Mouse (Mus musculus) lung, postnatal 25 days (tissue): ENCODE results near the gene Nckap5.
A peak's percentile ranks its signal among the peaks of the same experiment; 100 is the strongest.
"Not testable (repeated sequence)": the region's sequence is repeated elsewhere in the genome, so short reads cannot be mapped to it uniquely, and the experiment has no call there.

Experiments
- DNase-seq: peaks from one replicate; pipeline ENCODE4 v3.0.0; 2022; ENCODE audit warnings: low spot score

Nckap5 gene

DNA sequence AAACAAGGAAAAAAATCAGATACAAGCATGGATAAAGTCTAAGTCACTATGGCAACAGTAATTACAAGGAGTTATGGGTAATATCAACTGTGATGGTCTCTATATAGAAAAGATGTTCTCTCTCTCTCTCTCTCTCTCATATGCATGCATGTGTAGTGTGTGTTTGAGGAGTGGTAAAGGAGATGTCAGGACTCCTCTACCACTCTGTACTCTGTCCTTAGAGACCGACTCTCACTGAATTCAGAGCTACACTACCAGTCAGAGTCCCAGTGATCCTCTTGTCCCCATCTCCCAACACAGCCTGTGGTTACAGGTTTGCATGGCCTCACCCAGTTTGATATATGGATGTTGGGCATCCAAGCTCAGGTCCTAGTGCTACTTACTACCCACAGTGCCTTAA, 662.0 kb downstream of the Nckap5 start:
- no peak for DNase-seq

DNA sequence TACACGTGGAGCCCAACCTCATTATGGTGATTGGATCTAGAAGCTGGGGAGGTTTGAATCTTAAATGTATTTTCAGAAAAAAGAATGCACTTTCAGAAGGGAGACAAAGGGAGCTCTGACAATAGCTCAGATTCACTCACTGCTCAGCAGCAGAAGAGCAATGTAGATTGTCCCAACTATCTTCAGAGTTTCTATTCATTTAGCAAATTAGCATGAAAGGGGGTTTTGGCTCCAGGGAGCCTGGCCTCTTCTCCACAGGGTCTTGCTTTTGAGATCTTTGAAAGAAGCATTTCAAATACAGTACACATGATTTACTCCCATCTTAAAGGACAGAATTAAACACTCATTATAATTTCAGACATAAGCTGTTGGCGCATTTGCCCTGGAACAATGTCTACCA, 662.5 kb downstream of the Nckap5 start:
- no peak for DNase-seq

DNA sequence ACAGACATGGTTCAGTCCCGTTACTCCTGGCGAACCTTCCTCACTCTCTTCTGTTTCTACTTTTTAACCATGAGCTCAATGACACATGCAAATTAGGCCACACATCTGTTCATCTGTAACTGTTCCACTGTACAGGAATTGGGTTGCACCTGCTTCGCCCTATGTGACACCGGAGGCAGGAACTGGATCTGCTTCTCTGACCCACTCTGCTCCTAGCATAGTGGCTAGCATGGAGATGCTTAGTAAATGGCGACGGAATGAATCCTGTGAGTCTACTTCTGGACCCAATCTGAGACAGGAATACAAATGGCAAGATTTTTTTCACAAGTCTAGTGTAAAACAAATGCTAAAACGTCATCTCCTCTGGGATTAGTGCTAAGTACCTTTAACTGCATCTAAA, 663.1 kb downstream of the Nckap5 start:
- DNase-seq, result no peak

DNA sequence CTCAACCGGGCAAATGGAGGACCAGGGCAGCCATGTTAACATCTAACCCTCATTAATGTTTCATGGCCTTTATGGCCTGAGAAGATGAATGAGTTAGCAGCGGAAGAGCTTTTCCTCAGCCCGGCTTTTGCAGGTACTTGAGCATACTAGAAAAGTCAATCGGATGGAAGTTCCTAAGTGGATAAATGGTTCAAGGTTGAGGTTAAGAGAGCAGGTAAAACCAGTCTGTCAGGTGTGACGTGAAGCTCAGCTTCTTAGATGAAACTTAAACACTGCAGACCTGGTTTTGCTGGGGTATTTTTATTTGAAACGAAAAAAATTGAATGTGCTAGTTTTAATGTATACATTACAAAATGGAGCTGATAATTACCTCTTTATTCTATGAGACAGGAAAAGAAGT, 671.3 kb downstream of the Nckap5 start:
- DNase-seq, result peak; percentile 25

DNA sequence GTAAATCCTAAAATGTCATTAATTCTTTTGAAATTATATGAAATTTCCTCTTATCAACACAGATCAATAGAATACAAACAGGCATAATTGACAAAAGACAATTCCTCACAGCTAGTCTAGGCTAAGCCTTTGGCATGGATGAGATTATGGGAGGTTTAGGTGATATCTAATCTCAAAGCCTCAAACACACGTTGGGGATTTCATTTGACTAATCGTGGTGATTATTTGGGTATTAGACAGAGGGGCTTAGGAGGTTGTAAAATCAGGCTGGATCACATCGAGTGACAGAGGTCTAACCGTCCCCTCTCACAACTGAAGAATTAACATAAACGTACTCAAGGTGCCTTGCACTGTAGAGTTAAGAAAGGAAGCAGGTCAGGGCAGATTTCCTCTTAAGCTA, 674.8 kb downstream of the Nckap5 start:
- no peak for DNase-seq

DNA sequence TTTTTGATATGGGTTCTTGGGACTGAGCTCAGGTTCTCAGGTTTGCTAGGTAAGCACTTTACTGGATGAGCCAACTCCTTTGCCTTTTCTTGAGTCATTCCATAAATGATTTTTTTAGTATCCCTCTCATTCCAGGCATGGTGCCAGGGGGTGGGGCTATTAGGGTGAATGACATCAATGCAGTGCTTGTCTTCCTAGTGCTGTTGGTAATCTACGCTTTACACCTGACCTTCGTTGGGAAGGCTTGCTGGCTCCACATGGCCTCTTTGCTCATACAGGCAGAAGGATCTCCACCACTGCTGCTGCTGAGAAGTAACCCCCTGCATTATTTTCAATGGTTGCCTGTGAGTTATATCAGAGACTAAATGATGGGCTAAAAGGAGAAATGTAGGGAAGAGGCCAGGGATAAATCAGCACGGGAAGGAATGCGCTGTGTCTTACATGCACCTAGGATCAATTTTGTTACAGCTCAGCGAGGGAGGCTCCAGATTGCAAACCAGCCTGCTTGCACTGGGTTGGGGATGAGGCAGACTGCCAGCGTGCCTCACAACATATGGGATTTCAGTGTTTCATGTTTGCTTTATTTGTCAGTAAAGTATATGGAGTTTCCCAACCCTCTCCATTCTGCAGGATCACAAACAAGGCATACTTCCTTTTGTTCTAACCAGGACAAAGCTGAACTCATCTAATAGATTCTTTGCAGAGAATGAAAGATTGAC, 676.9 kb downstream of the Nckap5 start:
- peak; percentile 42 for DNase-seq

DNA sequence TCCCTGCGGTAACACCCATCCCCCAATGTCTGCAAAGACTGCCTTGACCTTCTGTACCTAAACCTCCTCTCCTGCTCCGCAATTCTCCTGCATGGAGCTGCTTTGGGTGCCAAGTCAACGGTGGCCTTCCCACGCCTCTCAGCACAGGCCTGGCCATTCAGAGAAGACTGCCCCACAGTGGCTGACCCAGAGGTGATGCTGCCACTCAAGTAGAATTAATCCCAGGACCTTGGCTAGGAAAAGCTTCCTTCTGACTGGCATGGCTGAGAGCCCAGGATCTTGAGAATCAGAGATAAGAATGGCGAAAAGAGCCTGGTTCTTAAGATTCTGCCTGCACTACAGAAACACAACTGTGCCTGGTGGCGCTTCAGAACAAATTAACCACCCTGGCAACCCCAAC, 678.4 kb downstream of the Nckap5 start:
- peak; percentile 56 for DNase-seq

DNA sequence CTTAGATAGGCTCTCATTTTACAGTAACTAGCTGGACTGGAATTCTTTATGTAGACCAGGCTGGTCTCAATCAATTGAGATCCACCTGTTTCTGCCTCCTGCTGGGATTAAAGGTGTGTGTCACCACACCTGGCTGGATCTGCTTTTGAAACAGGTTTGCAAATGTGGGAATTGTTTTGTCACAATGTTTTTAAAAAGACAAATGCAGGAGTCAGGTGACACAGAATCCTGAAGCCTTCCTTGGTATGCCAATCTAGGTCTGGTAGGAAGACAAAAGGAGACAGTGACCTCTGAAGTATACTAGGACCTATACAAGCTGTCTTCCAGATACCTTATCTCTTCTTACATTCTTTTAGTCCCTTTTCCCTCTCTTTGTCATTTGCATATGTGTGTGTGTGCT, 680.6 kb downstream of the Nckap5 start:
- DNase-seq, result no peak

DNA sequence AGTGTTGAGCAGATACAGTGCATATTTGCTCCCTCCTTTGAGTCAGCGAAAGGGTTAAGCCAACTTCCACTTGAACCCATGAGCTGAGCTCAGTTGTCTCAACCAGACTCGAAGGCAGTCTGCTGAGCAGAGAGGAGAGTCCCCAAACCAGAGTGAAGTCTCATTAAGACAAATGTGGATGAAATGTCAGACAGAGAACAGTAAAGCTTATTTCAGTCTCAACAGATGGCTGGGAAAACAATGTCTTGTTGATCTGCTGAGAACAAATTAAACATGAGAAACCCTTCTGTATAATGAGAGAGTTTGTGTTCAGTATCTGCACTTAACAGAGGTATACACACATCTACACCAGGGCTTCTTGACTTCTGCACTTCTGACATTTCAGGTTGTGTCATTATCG, 694.9 kb downstream of the Nckap5 start:
- DNase-seq, result no peak

DNA sequence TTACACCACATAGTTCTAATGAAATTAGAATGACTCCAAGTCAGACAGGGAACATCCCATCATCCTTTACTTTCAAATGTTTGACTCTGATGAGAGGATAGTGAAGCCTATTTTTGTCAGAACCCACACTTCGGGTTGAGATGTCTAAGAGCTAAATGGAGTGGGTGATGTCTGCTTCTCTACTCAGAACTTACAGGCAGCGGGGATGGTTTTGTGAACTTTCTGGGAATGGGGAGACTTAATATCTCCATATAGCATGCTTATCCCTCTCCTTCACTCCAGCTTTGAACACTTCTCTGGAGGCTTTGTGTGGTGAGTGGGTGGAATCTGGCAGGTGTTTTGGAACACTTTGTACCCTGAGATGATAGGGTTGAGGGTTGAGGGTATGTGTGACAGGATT, 698.3 kb downstream of the Nckap5 start:
- no peak for DNase-seq

DNA sequence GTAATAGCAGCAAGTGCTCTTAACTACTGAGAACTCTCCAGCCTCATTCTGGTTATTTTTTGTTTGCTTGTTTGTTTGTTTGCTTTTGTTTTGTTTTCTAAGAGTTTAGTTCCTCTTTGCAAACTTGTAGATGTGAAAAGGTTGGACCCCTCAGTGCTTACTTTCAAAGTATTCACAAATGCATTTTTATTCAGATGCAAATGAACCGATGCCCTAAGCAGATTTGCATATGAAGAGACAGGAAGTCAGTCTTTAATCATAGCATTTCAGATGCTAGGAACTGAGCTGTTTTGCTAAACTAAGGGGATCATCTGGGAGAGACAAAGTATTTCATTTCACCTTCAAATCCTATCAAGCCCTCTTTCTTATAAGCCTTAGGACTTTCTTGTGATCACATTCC, 701.5 kb downstream of the Nckap5 start:
- DNase-seq, result no peak

DNA sequence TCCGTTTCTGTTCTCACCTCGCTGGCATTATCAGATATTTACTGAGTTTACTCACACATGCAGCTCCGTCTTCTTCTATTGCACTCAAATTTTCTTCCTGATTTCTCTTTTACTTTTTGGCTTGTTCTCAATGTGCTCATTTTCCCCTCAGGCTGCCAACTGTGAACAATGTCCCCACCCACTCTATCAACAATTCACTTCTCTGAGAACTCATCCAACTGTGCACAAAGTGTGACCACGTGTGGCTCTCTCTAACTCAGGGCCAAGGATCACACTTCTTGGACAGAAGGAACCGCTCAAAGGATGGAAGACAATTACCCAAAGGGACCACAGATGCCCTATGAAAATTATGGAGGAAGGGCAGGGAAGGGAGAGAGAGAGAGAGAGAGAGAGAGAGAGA, 707.5 kb downstream of the Nckap5 start:
- peak; percentile 2 for DNase-seq

DNA sequence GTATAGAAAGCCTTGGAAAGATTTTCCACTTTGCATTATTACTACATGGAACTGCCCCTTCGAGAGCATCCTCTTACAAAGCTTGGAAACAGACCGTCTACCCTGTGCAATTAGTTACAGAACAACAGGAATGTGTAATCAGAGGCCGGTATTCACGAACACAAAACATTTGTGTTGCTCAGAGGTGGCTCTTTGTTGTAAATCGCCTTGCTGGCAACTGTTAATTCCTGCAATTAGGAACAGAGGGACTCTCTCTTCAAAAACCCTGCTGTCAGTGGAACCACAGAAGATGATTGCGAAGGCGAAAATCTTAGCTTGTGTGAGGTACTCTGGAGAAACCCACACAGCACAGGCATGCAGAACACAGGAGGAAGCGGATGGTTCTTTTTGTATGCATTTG, 710.1 kb downstream of the Nckap5 start:
- no peak for DNase-seq

DNA sequence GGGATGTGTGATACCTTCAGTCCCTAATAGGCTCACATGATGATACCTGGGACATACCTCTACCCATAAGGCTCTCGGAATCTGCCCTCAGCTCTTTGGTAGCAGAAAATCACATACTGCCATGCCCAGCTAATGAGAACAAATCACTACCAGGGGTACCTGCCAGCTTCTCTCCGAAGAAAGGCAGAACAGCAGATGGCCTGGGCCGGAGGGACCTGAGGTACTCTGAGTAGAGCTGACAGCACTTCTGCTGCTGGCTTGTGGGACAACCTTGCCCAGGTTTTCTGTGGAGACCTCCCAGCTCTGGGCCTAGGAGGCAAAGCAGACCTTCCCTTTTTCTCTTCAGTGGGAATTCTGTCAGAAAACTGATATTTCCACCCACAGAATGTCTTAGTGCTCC, 714.6 kb downstream of the Nckap5 start:
- DNase-seq, result no peak

DNA sequence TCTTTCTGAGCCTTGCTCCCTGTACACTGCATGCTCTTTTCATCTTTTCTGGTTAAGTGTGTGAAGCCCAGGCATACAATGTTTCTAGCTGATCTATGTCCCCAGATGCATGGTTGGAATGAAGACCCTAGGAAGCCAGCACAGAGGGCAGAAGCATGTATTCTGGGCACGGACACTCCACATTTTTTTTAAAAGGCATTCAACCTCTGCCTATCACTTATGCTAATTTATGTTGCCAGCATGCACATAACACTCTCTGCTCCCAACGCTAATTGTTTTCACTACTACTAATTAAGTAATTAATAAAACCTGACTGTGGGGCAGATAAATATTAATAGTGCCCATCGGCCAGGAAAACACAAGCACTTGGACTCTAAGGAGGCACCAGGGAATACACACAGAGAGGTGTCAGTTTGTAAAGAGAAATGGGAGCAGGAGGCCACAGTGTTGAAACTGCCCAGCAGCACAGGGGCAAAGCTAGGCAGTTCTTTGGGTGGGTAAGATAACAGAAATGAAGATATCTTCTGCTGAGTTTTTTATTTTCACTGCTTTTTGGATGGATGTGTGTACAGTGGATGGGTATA, 724.8 kb downstream of the Nckap5 start:
- DNase-seq, result no peak

DNA sequence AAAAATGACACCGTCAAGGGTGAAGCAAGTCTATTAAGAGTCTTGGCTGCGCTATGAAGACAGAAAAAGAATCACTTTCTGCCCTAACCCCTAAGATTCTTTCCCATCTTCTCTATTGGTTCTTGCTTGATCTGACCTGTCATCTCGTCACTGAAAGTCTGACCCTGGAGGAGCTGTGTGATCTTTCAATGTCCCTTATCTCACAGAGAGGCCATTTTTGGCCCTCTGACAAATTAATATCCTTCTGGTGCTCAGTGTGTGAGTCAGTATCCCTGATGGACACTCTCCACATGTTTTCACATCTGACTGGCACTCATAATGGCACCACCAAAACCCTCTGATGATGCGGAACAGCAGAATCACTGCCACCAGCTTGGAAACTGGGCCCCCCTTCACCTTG, 736.3 kb downstream of the Nckap5 start:
- DNase-seq, result no peak

DNA sequence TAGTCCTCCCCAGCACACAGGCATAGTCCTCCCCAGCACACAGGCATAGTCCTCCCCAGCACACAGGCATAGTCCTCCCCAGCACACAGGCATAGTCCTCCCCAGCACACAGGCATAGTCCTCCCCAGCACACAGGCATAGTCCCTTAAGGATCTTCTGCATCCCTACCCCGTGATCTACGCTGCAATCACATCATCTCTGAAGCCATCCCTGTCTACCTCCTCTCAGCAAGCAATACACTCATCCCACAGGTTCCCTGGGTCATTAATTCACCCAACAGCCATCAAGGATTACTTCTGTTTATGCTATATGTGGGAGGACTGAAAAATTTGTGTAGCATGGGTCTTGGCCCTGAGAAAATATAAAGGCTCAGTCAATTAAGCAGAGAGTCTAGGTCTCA, 738.6 kb downstream of the Nckap5 start:
- DNase-seq, result not testable (repeated sequence)

DNA sequence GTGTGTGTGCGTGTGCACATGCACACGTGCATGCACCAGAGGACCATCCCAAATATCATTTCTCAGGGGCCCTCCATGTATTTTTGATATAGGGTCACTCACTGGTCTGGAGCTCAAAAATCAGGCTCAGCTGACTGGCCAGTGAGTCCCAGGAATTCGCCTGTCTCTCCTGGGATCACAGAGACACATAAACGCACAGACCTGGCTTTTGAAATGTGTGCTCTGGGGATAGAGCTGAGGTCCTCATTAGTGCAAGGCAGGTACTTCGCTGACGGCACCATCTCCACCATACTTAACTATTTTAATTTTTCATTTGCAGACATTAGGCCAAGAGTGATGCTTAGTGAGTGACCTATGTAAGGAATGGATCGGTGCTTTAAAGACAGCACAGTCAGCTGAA, 743.4 kb downstream of the Nckap5 start:
- DNase-seq, result no peak

DNA sequence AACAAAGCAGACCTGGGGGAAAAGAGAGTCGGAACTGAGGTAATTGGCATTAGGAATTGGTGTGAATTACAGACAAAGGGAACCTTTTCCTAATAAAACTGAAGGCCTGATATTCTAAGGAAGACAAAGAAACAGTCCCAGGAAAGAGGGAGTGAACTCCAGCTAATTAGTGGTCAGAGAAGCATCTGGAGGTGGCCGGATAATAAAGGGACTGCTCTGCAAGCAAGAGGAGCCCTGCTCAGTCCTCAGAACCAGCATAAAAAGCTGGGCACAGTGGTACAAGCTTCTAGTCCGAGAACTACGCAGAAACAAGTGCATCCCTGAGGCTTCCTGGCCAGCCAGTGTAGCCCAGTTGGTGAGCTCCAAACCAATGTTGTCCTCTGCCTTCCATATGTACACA, 754.3 kb downstream of the Nckap5 start:
- DNase-seq, result no peak

DNA sequence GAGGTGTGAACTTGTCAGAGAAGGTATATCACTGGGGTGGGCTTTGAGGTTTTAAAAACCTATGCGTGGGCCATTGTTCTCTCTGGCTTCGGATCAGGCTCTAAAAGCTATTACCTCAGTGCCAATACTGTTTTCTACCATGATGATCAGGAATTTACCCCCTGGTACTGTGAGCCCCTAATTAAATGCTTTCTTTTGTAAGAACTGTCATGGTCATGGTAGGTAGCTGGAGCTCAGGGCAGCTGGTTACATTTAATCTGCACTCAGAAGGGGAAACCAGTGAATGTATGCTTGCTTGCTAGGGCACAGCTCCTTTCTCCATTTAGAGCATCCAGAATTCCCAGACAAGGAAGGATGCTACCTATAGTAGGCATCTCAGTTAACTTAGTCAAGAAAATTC, 759.7 kb downstream of the Nckap5 start:
- no peak for DNase-seq

DNA sequence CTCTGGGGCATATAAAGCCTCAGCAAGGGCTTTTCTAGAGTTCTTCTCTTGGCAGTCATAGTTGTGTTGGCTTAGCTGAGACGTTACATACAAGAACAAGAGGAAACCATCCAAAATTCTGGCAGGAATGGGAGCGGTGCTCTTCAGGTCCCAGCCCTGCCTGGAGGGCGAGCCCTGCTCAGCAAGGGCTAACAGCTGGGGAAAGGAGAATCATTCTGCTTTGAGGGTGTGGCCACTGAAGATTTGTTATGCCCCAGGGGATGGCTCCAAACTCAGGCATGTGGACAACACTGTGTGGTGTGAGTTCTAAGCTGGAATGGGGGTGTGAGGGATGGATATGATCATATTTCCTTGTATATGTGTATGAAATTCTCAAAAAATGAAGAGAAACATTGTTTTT, 779.1 kb downstream of the Nckap5 start:
- no peak for DNase-seq

DNA sequence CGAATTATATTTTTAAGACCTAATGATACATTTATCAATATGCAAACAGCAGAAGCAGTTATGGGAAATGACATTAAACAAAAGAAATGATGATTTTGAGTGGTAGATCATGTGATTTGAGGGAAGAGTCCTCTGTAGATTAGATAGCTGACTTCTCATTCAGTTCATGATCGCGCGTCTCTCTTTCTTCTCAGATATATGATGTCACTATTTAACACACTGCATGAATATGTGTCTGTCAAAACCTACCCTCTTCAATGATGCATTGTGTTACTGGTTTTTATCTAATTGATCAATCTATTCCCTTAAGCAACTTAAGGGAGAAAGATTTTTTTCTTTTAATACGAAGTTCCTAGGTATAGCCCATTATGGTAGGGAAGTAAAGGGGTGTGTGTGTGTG, 787.7 kb downstream of the Nckap5 start:
- DNase-seq, result no peak

DNA sequence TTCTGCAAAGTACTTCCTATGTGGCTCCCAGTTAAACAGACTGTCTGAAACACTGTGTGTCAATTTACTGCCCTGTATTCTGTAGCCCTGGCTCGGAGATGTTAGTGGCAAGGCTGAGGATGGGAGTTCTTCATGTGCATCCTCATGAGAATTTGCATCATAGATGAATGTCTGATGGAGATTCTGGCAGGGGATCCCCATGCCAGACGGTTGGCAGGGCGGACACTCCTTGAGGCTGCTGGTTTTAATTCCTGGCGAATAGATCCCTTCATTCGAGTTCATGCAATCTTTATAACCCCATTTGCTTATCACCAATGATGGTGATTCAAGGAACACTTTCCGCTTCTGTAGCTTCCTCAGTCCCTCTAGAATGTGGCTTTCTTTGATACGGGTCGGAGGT, 803.1 kb downstream of the Nckap5 start:
- DNase-seq, result no peak

DNA sequence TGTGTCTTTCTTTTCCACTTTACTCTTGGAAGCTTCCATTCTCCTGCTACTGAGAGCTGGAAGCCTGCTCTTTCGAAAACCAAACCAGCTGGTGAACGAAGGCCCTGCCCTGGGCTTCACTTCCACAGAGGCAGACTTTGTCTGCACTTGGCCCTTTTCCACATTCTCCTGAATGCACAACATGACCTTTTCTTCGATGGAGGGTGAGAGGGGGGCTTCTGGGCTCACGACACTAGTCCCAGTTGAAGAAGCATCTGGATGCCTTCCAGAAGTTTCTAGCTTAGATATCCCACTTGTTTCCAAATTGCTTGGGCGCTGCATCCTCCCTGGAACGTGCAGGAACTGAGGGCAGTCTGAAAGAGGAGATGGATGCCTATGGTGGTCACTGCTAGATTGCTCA, 806.1 kb downstream of the Nckap5 start:
- no peak for DNase-seq
